Mouse (Mus musculus) spleen, postnatal 36 days (tissue): ENCODE data around the gene Arhgap15.

Experiments used
- DNase-seq, 2 experiments: peaks; one replicate each; pipeline ENCODE4 v3.0.0; 2022; ENCODE audit warnings: low spot score in 2 of 2, mixed read lengths in 1 of 2

Gene Arhgap15

GRCm38 (mm10) chr2:43931687-43932086 lies 183.1 kb downstream of the Arhgap15 start:
- DNase-seq, result no peak

GRCm38 (mm10) chr2:43939196-43939595 lies 190.6 kb downstream of the Arhgap15 start:
- DNase-seq, result no peak

- DNase-seq, result no peak
Observed at GRCm38 (mm10) chr2:43945679-43946078, 197.1 kb downstream of the Arhgap15 start.

- DNase-seq, result no peak
Observed at GRCm38 (mm10) chr2:43949775-43950492, 201.3 kb downstream of the Arhgap15 start.

- no peak for DNase-seq
Observed at GRCm38 (mm10) chr2:43950741-43951140, 202.1 kb downstream of the Arhgap15 start.

- DNase-seq, result no peak
Observed at GRCm38 (mm10) chr2:43959189-43959588, 210.6 kb downstream of the Arhgap15 start.

GRCm38 (mm10) chr2:43962466-43962865 lies 213.8 kb downstream of the Arhgap15 start:
- DNase-seq, result no peak

- no peak for DNase-seq
Observed at GRCm38 (mm10) chr2:43968581-43968980, 220.0 kb downstream of the Arhgap15 start.

- no peak for DNase-seq
Observed at GRCm38 (mm10) chr2:43977732-43978131, 229.1 kb downstream of the Arhgap15 start.

- DNase-seq, result no peak
Observed at GRCm38 (mm10) chr2:43978177-43979013, 229.8 kb downstream of the Arhgap15 start.

- DNase-seq, result no peak
Observed at GRCm38 (mm10) chr2:43986066-43986465, 237.4 kb downstream of the Arhgap15 start.

- no peak for DNase-seq
Observed at GRCm38 (mm10) chr2:43987919-43988318, 239.3 kb downstream of the Arhgap15 start.

- no peak for DNase-seq
Observed at GRCm38 (mm10) chr2:43989850-43990249, 241.2 kb downstream of the Arhgap15 start.

- no peak for DNase-seq
Observed at GRCm38 (mm10) chr2:43992510-43992909, 243.9 kb downstream of the Arhgap15 start.

- DNase-seq, result no peak
Observed at GRCm38 (mm10) chr2:44002454-44002853, 253.8 kb downstream of the Arhgap15 start.

GRCm38 (mm10) chr2:44010249-44010648 lies 261.6 kb downstream of the Arhgap15 start:
- no peak for DNase-seq

- DNase-seq, result no peak
Observed at GRCm38 (mm10) chr2:44013388-44013787, 264.8 kb downstream of the Arhgap15 start.

GRCm38 (mm10) chr2:44016720-44017119 lies 268.1 kb downstream of the Arhgap15 start:
- DNase-seq, result no peak

- no peak for DNase-seq
Observed at GRCm38 (mm10) chr2:44017405-44018026, 268.9 kb downstream of the Arhgap15 start.

- DNase-seq, result no peak
Observed at GRCm38 (mm10) chr2:44018033-44018432, 269.4 kb downstream of the Arhgap15 start.

- no peak for DNase-seq
Observed at GRCm38 (mm10) chr2:44024704-44025103, 276.1 kb downstream of the Arhgap15 start.

GRCm38 (mm10) chr2:44029035-44029715 lies 280.6 kb downstream of the Arhgap15 start:
- no peak for DNase-seq
